Mouse (Mus musculus) cerebellum, postnatal 25 days (tissue): Measurements from ENCODE around the gene Fgf14.
"Not testable (repeated sequence)": the region's sequence is repeated elsewhere in the genome, so short reads cannot be mapped to it uniquely, and the experiment has no call there.

Experiments used
- DNase-seq, 2 experiments: peaks; one replicate each; pipeline ENCODE4 v3.0.0; 2021; ENCODE audit warnings: mixed read lengths in 2 of 2

Gene Fgf14

DNA sequence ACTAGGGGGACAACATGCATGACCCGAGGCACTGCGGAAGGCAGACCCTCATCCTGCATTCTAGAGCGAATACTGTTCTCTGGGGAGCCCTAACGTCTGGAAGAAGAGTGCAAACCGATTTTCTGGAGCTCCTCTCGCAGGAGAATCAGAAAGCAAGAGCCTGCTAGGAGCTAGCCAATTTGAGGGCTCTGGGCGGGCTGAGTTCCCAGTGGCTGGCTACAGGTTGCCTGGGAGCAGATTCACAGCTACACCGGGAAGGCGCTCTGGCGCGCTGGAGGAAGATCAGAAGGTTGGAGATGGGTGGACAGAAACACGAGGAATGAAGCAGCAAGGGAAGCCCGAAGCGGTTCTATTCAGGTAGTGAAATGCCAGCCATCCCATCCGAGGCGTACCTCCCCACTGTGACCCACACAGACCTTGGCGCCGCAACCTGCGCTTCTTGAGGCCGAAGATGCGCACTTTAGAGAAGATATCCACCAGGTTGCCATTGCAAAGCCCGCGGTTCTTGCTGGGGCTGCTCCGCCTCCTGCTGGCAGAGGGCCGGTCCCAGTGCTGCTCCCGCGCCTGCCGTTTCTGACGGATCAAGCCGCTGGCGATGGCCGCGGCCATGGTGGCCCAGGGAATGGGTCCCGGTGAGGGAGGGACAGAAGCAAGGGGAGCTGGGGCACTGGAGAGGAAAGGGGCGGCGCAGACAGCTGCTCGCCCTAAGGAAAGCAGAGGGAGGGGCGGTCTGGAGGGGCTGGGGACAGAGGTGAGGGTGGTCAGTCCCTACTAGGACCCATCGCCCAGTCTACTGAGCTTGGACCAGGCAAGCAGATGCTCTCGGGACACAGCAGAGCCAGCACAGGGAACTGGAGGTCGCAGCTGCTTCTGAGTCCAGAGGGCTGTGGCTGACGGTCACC lies 484.8 kb downstream of the Fgf14 start:
- peak; percentile 75 to 79 for DNase-seq

DNA sequence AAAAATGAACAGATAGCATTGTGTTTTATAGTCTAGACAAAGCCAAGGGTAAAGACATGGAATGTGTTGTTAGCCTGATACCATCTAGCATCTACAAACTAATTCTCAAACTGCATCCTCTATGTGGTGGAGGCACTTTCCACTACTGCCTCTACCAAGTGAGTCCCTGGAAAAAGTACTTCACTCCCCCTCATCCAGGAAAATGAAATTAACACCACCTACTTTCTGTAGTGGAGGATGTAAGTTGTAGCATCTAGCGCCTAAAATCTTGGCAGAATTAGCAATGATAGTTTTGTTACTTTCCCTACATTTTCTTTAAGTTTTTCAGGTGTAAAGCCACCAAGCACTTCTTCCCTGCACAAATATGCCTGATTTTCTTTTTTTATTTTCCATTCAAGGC lies 496.7 kb downstream of the Fgf14 start:
- DNase-seq = no peak

DNA sequence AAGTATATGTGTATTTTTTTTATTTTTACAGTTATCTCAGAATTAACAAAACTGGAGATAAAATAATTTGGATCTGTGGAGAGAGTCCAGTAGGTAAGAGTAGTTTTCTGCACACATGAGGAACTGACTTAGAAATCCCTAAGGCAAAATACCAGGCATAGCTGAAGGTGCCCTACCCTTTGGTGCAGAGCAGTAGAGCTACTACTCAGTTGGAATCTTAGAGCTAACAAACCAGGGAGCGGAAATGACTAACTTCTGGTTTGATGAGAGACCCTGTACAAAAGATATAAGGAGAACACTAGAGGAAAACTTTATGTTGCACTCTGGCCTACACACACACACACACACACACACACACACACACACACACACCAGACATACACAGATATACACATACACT lies 502.8 kb downstream of the Fgf14 start:
- no peak for DNase-seq

DNA sequence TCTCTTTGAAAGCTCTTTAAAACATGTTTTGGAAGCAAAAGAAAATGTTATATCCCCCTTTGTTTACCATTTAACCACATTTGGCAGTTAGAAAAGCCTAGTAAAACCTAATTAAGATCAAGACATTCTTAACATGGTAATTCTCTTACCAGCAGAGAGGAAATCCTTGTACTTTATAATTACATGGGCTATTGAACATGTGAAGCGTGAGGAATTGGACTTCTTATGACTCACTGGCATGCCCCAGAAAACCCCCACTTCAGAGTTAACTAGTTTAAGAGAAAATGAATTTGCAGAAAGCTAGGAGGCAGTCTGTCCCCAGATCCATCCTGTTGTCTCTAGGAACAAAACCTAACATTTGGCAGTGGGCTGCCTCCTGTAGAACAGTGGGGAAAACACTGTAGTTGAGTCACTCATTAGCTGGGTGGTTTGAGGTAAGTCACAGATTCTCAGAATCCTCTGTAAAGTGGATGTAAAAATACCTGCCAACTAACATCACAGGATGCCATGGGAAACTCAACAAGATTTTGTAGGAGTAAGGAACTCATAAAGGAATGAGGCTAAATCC lies 513.2 kb downstream of the Fgf14 start:
- no peak for DNase-seq

DNA sequence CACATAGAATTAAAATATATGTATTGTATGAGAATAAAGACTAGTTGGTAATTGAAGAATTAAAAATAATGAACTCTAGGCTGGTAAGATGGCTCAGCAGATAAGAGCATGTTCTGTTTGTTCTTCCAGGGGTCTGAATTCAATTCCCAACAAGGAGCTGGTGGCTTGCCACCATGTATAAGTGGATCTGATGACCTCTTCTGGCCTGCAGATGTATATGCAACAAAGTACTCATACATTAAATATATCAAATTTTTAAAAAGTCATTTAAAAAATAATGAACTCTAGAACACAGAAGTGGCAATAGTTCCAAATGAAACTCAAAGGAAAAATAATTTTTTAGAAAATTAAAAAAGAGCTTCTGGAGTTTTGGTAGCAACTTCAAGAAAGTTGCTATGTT lies 529.5 kb downstream of the Fgf14 start:
- DNase-seq = no peak

DNA sequence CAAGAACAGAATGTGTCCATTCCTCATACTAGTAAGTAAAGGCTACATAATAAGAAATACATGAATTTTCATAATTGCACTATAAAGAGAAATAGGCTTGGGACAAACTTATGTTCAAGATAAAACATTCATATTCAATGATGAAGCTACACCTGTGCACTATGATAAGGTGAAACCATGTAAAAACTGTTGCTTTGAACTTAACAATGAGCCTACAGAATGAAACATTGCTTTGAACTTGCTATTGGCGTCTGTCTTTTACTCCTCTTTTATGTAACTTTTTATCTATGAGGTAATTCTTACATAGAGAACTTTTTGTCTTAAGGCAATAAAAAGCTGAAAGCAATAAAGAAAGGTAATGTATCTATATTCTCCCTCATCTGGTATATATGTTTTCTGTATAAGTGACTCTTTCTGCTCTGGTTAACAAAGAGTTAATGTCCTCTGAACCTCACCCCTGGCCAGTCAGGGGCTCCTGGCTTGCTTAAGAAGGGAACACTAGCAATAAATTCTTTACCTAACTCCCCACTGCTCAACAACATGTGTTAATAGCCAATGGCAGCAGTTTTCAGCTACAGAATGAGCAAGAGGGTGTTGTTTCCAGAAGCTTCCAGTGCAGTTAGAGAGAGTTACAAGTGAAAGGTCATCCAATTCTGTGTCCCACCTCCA lies 569.6 kb downstream of the Fgf14 start:
- no peak for DNase-seq

DNA sequence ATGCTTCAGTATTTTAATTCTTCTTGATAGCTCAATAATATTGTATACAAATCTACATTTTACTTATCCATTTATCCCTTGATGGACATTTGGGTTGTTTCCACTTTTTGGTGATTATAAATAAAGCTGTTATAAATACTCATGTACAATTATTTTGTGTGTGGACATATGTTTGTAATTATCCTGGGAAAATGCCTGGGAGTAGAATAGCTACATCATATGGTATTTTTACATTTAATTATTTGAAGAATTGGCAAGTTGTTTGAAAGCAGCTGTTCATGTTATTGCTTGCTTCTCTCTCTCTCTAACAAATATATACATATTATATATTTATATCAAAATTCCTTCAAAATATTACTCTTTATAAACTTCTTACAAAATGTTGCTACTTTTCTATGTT lies 593.8 kb downstream of the Fgf14 start:
- DNase-seq = no peak

DNA sequence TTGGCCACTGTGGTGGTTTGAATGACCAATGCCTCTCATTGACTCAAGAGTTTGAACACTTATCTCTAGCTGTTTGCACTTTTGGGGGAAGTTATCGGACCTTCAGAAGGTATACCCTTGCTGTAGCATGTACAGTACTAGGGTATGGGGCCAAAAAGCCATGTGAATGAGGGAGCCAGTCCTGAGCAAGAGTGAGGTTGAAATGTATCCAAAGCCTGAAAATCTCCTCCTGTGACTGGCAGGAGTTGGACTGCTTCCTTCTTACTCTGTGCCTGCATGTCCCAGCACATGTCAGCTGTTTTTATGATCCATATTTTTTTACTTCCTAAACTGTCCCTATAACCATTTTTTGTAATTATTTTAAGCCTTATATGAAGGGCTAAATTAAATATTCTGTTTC lies 632.9 kb downstream of the Fgf14 start:
- DNase-seq = peak; percentile 64 to 71

DNA sequence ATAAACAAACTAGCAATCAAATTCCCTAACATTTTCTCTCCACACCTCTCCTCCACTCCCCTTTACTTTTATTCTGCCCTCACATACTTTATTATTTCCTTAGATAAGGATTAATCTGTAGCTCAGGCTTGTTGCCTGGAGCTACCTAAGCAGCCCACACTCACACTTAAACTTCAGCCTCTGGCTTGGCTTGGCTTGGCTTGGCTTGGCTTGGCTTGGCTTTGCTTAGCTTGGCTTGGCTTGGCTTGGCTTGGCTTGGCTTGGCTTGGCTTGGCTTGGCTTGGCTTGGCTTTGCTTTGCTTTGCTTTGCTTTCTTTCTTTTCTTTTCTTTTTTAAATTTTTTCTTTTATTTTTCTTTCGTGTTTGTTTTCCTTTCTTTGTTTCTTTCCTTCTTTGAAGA lies 636.3 kb downstream of the Fgf14 start:
- DNase-seq = peak; percentile 55 to 67

DNA sequence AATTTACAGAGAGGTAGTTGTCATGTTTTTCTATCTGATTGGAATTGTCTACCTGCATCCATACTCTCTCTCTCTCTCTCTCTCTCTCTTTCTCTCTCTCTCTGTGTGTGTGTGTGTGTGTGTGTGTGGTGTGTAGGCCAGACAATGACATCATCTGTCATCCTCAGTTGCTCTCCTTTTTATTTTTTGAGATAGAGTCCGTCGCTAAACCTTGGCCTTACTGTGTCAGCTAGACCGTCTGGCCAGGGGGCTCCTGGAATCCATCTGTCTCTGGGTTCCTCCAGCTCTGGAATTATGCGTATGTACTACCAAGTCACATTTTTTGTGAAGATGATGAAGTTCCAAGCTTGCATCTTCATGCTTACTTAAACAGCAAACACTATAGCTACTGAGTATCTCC lies 639.5 kb downstream of the Fgf14 start:
- peak; percentile 19 to 29 for DNase-seq

DNA sequence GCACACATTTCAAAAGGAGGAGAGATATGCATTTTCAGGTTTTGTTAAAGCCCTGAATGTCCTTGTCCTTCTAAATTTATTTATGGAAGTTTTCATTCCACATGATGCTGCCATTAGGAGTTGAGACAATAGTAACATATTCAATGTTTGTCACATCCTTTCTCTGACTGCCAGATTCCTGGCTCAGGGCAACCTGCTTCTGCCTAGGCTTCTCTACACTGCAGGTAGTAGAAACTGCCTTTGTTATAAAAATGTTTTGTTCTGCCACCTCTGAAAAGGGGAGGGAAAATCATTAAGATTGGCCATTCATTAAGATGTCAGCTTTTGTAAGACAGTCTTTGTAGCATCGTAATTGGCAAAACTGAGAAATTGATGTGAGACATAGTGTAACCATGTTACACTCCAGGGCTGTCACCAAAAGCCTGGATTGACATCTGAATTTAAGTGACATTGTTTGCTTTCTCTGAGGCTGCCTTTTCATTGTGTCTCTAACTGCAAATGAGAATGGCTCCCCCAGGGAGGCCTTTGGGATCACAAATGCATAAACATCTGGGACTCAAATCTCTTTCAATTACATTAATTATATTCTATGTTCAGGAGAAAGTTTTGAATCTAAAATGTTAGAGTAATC lies 640.2 kb downstream of the Fgf14 start:
- no peak for DNase-seq

DNA sequence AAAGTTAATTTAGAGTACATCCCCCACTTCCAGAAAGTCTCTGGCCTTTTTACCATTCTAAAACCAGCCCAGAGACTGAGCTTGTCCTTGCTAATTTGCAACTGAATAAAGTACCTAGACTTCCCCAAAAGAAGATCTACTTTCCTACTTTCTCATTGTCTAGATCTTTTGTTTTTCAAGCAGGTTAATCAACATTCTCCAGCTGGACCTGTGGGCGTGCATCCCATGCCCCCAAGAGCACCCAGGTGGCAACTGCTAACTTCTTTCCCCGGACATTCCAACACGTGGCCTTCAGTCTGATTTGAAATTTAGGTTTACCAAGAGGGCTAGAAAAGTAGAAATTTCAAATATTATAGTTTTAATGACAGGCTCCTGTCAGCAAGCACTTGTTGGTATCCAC lies 643.6 kb downstream of the Fgf14 start:
- not testable (repeated sequence) for DNase-seq

DNA sequence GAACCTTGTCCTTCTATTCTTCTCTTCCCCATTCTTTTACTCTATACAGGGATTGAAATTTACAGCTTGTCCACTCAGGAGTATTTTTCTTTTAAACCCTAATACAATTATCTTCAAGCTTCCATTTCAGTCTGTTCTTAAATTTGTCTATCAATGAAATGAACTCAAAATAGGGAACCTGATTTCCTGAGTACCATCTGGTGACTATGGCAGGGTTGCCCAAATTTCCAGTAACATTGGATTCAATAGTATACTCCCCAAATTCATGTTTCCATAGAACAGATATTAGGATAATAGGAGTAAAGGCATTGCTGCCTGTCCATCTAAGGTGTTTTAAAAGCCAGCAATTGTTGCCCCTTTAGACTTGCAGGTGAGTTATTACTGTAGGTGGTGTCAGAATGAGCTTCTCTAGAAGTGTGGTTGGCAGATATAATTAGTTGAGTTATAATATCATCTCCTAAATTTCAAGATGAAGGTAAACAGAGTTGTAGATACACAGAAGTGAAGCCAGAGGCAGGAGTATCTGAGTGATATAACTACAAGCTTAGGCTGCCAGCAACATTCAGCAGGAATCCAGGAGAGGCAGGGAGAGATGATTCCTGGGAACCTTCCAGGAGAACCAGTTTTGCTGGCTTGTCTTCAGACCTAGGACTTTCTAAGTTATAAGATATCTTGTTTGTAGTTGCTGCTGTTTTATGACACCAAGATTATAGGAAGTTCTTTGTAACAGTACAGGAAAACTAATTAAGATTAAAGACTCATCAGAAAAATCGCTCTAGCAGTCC lies 648.8 kb downstream of the Fgf14 start:
- peak in 1 of 2 experiments; percentile 21 for DNase-seq

DNA sequence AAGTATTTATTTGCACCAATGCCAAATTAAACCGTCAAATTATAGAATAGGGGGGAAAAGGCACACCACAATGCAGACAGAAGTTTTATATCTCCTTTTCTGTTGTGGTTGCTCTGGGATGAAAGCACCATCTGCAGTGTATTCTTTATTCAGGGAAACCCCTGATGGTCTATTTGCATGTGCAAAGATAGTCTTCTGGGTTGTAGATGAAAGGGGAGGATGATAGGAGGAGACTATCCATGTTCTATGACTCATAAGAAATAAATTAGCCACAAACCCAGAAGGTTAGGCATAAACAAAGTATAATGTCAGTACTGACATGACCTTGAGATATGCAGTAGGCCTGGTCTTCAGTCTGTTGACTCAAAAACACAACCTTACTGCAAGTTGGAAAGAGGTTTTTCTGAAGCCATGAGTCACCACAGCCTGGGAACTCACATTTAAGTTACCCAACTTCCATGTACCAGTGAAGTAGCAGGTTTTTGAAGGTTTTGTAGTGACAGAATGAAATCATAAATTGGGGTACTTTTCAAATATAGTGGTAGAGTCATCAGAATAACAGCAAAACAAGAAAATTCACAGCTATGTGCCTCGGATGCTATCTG lies 686.2 kb downstream of the Fgf14 start:
- DNase-seq = no peak

DNA sequence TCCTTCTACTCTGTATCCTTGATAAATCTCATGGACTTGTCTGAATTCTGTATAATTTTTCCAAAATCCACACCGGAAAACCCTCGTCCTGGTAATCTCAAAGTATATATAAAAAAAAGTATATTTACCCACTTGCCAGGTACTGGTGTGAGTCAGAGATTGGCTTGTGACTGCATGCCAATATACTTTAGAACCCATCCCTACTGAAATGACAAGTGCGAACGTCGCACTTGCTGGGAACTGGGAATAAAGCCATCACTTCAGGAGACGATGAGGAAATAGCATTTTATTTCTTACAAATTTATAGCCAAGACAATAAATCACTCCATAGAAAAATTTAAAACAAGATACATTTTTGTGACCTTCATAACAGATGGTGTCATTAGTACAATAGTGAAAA lies 708.9 kb downstream of the Fgf14 start:
- DNase-seq = peak in 1 of 2 experiments; percentile 38

DNA sequence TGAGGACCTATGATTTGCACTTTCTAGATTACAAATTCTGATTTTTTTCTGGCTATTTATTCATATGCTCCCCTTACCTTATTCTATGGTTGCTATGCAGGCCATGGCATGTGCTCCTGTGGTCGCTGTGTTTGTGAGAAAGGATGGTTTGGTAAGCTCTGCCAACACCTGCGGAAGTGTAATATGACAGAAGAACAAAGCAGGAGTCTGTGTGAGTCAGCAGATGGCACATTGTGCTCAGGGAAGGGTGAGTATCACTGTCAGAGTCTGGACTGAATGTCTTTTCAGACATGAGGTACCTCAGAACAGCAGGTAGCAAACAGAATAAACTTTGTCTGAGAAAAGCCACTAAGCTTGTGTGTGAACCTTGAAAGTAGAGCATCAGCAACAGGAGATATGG lies 710.4 kb downstream of the Fgf14 start:
- DNase-seq = peak; percentile 62 to 75
